Mouse (Mus musculus): ENCODE measurements around the gene Csdc2.
A peak's percentile ranks its signal among the peaks of the same experiment; 100 is the strongest.

Gene Csdc2

DNA sequence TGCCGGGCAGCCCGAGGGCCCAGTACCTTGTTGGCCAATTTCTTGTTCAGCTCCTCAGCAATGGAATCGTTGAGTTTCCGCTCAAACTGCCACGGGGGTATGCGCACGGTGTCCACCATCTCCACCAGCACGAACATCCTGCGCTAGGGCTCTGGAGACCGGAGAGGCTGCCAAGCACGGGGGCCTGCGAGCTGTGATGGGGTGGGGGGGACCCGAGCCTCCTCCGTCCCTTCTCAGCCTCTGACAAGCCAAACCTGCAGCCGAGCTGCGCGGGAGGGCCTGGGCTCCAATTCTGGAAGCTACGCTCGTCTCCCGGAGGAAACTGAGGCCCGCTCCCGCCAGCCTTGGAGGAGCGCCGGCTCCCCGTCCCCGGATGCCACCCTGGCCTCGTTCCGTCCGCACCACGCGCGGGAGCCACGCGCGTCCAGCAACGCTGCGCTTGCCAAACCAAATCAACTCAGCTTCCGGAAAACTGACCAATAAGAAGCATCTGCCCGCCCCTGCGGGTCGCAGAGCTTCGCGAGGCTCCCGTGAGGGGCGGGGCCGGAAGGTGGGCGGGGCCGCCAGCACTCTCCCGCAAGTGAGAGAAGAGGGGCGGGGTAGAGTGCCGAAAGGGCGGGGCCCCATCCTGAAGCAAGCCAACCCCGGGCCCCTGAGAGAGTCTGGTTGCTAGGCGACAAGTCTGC is 10.7 kb upstream of the Csdc2 start, which contains the start of gene Polr3h:
TSS of gene Polr3h (minus strand) at position 481 of the 686 bp plus-strand sequence.
- DNase-seq = peak; percentile 92

DNA sequence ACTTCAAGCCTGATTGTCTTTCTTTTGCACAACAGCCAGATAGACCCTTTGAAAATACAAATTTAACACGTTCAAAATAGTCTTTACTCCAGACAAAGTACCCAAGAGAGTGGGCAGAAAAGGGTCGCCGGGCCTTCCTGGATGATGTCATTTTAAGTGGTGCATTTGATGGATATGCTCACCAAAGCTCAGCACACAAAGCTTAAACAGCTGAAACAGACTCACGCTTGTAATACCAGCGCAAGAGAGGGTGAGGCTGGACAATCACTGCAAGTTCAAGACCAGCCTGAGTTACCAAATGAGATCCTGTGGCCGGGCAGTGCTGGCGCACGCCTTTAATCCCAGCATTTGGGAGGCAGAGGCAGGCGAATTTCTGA is 10.1 kb upstream of the Csdc2 start:
- no peak for DNase-seq

DNA sequence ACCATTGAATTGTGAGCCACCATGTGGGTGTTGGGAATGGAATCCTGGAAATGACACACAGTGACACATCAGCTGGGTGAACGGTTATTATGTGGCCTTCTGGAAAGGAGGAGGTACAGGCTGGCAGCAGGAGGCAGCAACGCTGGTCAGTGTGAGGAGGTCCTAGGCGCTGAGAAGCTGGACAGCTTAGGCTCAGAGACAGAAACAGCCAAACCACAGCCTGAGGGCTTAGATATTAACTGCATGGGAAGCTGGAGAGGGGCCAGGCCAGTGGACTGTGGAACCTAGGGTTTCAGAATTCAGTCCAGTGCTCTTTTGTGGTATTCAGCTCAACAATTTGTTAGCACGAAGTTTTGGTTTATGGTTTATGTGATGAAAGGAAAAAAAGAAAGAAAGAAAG is 8.8 kb upstream of the Csdc2 start:
- no peak for DNase-seq

DNA sequence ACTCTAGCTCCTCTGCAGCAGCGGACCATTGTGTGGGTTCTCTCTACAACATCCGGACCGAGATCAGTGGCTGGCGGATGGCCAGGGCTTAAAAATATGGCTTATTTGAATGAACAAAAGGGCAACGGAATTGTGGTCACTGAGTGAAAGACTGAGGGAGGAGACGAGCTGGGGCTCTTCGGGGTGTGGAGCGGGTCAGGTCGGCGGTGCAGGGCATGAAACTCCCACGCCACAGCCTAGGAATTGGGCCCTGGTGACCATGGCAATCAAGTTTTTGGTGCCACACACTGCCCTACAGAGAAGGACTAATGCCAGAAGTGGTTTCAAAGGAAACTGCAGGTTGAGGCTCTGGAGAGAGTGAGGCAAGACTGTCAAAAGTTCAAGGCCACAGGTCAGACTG is 8.3 kb upstream of the Csdc2 start:
- no peak for DNase-seq

DNA sequence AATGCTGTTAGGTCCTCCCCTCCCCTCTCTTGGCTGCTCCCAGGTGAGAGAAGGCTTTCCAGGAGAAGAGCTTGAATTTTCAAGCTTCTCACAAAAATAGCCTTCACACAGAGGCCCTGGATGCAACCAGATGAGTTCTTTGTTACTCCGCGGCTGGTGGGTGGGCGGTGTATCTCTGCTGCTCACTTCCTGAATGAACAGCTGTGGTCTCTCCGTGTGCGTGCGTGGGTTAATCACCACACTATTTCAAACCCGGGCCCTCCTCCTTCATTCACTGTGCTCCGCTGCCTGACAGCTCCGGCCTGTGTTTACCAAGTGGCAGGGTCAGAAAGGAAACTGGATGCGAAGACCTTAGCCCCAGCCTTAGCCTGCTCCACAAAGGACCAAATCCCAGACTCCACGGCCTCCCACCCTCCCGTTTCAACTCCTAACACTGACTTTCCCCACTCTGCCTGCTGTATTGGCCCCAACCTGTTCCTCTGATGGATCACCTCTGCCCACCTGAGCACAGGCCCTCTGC is 3.5 kb upstream of the Csdc2 start:
- peak; percentile 64 for DNase-seq

DNA sequence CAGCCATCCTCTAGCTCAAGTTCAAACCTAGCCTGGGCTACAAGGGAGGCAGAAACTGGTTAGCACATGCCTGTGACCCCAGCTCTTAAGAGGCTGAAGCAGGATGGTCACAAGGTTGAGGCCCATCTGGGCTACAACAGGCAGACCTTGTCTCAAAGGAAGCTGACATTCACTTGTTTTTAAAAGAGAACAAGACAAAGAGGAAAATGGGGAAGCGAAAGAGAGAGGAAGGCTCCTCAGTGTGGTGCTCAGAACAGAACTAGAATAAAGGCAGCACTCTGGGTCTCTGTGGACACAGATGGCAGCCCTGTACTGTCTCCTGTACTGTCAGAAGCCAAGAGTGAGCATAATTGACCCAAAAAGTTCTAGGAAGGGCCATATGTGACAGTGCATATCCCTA is 2.6 kb upstream of the Csdc2 start:
- DNase-seq = no peak

DNA sequence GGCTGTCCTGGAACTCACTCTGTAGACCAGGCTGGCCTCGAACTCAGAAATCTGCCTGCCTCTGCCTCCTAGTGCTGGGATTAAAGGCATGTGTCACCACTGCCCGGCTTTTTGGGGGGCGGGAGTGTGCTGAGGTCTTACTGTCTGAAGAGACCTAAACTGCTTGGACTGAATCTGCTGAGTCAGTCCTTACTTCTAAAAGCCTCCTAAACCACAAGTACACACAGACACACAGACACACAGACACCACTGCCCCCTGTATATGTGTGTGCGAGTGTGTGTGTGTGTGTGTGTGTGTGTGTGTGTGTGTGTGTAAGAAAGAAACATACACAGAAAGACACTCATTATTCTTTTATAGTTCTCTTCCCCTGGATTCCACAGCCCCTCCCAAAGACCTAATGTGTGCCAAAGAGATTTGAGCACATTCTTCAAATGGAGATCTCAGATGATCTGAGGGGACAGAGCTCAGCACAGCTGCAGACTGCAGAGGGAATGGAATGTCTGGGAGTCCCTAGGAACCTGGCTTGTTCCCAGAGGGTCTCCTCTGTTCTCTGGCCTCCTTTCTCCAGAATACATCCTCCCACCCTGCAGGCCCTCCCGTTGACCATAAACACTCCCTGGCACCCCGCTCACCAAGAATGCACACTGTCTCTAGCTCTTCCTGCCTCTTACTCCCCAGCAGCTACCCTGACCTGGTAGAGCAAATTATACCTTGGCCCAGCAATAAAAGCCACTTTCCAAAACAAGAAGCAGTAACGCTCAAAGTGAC is 506 bp upstream of the Csdc2 start:
- DNase-seq = no peak

DNA sequence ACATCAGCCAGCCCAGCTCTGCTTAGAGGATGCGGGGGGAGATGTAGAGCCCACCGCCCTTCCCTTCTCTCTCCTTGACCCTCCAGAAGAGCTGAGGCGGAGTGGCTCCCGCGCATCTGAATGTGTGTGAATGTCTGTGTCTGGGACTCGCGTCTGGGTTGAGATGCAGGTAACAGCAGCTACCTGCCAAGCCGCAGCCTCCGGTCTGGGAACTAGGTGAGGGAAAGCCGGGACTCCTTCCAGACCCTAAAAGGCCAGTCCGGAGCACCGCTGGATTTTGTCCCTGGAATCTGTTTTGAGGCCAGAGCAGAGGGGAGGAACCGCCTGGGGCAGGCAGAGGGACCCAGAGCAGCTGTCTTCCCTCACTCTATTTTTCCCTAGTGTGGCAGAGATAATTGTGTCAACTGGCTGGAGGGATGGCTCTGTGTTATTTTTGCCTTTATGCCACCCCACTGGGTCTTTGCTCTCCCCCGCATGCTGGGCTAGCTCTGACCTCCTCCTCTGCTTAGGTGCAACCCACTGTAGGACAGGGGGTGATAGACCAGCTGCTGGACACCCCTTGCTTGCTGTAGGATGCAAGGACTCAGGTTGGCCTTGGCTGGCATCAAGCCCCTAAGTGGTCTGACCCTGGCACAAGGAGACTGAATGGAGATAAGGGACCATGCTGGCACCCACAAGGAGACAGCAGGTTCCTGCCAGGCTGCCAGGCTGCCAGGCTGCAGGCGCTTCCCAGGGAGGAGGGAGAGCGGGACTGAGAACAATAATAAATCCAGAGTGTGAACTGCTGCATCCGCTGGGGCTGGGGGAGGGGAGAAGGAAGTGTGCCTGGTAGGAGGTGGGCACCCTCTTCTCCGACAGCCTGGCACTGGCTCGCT is 776 bp downstream of the Csdc2 start:
- DNase-seq = peak; percentile 71

DNA sequence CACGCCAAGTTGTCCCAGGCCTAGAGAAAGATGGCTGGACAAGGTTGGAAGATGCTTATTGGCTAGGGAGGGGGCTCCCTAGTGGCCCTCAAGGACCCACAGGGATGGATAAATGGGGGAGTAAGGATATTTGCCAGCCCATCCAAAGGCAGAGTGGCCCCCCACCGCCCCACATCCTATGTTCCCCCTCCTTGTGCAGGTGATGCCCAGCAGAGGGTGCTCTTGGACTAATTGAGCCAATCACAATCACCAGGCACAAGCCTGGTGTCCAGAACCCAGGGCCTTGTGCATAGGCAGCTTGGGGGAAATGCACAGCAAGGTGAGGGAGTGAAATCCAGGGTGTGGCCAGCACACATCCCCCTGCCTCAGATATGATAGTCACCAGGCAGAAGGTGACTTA is 1.7 kb downstream of the Csdc2 start:
- DNase-seq = no peak

DNA sequence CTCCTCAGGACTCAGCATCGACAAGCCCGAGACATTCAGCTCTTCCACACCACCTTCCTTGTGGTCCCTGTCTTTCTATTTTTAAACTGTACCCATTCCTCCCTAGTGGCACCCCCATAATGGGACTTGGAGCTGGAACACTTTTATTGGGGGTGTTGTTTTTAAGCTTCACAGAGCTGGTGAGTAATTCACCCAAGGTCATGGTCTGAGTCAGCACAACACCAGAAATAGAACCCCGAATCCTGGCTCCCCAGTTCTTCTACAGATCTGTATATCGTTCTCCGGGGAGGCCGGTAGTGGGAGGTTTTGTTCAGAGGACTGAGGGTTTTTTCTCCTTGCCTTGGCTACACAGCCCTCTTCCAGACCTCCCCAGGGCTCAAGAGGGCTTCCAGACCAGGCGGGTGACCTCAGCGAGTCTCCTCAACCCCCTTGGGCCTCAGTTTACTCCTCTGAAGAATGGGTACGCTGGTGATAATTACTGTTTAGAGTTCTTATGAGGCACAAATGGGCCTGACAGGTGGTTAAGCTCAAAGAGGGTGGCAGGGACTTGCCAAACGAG is 2.7 kb downstream of the Csdc2 start:
- DNase-seq = no peak

DNA sequence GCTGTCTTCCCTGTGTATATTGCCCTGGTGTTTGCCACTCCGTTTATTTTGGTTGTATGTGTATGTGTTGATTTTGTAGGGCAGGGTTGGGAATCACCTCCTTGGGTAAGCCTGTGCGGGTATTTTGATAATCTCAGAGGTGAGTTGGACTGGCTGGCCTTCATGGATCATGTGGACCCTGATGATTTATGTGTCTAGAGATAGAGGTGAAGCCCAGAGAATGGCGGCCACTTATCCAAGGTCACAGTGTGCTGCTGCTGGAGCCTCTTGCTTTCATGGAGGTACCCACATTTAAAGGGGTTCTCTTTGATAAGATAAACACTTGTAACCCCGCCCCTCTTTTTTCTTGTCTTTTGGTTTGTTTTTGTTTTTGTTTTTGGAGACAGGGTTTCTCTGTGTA is 3.2 kb downstream of the Csdc2 start:
- DNase-seq = no peak

DNA sequence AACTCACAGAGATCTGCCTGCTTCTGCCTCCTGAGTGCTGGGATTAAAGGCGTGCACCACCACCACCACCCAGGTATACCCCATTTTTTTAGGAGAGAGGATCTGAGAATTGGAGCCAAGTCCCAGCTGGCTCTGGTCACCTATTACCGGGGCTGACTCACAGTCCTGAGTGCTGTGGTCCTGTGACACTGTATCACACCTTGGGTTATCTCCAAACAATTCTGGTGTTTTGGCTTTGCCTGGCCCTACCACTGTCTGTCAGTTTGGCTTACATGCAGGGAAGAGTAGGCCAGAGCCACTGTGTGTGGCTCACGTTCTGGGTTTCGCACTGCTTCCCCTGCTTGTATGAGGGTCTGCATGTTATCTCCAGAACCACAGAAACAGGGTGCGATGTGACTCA is 3.7 kb downstream of the Csdc2 start:
- no peak for DNase-seq

DNA sequence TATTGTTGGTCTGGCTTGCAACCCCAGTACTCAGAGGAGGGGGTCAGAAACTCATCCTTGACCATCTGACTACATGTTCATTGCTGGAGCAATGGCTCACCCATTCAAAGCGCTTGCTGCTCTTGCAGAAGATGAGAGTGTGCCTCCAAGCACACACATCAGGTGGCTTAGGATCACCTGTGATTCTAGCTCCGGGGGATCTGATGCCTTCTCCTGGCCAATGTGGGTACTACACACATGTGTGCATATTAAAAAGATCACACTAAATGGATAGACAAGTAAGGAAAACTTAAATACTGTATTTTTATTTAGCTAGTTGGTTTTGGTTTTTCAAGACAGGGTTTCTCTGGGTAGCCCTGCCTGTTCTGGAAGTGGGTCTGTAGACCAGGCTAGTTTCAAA is 4.5 kb downstream of the Csdc2 start:
- DNase-seq = no peak

DNA sequence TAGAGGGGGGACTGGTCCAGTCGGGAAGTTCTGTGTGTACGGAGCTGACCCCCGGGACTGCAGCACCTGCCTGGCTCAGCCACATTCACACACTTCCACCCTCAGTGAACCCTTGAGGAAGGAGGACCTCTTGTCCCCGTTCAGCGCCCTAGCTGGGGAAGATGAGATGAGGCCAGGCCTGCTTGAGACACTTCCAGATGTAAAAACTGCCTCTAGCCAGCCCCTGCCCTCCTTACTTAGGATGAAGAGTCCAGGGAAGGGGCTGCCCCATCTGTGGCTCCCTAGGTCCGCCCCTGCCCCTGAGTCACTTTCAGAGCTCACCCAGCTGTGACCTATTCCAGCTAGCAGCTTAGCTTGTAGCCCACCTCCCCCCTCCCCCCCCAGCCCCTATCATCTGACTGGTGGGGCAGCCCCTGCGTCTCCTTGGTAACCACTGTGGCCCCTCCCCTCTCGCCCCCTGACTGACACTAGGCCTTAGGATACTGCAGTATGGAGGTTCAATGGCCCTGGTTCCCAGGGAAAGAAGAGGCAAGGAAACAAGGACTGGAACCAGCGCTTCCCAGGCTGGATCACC is 6.7 kb downstream of the Csdc2 start:
- no peak for DNase-seq

DNA sequence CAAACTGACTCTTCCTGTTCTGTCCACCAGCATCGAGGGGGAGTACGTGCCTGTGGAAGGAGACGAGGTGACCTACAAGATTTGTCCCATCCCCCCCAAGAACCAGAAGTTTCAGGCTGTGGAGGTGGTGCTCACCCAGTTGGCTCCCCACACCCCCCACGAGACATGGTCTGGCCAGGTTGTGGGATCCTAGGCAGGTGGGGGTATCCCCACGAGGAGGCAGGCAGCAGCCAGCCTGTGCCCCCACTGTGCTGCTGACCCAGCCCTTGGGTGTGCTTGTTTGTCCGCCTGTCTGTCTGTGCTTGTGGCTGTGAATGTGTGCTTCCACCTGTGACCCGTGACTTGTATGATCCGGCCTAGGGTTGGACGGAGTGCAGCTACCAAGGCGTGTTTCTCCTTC is 12.5 kb downstream of the Csdc2 start:
- no peak for DNase-seq

DNA sequence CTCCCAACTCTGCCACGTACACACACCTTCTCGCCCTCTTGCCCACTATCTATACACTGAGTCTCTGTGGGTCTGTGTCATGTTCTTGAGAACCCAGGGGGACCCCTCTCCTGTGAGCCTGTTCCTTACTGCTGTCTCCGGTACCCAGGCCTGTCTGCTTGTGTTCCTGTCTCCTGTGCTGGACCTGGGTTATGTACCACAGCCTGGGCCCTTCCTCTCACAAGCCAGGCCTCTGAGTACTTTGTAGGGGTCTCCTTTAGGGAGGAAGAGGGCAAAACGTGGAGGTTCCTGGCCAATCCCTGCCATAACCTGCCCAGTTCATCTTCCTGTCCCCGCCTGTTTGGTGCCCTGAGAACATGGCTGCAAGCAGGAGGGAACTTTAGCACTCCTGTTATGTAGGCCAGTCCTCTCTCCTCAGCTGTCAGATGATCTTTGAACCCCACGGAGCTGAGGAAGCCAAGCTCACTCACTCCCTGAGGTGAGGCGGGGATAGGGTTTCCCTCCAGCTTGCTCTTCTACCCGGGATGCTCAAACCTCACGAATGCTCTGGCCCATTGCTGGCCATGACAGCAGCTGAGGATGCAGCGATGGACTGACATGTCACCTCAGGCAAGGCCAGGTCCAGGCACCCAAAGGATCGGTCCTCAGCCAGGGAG is 13.0 kb downstream of the Csdc2 start:
- no peak for DNase-seq

DNA sequence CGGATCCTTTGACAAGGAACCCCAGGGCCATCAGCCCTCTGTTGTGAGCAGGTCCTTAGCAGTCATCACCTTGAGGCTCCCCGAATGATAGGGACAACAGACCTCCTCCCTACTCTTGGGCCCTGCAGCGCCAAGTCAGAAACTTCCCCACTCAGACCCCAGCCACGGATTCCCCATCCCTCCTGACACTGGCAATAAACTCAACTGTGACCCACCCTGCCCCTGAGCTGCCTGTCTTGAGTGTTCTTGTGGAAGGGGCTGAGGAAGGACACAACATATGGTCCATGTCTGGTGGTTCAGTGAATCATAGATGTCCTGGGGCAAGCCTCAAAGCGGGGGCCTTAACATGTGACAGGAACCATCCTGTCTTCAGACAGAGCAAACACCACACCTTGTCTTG is 14.2 kb downstream of the Csdc2 start:
- DNase-seq = no peak

DNA sequence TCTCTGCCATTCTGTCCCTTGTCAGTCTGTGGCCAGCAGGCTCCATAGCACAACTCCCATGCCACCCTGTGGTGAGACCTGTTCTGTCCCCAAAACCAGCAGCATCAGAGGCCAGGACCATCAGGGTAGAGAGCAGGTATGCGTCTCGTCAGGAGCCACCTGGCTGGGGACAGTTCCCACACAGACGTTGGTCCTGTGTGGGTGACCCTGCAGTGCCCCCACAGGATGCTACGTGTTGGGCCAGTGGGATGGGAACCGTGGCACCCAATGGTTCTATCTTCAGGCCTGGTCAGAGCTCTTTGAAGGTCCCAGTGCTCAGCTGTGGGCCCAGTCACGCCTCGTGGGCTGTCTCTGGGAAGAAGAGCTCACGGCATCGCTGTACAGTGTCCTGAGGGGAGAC is 14.6 kb downstream of the Csdc2 start:
- DNase-seq = no peak

DNA sequence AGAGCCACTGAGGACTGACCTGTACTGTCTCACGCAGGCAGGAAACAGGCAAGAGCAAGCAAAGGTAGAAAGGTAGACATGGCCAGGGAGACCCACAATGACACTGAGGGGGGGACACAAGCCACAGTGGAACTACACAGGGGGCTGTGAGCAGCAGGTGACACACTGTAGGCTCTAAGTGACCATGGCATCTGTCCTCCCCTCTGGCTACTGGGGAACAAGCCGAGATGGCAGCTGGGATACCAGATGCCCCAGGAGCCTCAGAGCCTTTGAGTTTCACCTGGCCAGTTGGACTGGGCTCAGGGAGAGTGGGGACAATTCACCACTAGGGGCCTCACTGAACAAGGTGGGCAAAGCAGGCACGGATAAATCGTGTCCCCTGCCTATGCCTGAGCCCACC is 15.8 kb downstream of the Csdc2 start:
- DNase-seq = no peak

DNA sequence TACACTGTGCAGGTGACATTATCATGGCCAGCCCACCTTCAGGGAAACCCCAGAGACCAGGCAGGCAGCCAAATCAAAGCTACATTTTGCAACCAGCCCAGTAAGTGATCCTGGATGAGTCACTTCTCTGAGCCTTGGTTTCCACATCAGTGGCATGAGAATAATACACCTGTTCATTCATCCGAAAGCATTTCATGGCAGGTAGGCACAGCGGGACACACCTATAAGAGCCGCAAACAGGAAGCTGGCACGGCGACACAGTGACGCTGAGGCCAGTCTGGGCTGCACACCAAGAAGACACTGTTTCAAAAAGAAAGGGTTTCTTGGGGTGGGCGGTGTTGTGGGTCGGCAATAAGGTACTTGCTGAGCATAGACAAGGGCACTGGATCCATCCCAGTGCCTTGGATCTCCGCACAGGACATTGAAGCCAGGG is 17.6 kb downstream of the Csdc2 start:
- DNase-seq = no peak

DNA sequence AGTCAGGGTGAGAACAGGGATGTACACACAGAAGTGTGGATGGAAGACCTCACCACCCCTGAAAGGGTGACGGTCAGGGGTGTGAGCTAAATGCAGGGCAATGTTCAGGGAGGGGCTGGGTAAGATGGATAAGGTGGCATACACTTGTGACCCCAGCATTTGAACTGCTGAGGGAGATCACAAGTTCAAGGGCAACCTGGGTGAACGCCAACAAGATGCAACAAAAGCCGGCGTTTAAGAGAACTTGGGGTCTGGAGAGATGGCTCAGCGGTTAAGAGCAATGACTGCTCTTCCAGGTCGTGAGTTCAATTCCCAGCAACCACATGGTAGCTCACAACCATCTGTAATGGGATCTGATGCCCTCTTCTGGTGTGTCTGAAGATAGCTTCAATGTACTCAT is 18.2 kb downstream of the Csdc2 start:
- DNase-seq = no peak

DNA sequence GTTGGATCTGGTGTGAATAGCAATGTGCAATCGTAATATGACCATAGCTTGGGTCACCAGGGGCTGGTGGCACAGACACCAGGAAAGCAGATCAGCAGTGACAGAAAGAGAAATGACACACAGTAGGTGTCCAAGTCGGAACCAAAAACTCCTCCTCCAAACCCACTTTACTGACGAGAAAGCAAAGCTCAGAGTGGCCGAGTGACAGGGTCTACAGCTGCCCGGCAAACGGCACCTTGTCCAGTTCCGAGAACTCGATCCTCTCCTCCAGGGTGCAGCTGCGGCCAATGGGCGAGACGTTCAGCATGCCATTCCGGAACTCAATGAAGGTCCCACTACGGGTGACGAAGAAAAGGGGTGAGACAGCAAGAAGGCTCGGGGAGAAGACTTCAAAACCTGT is 18.9 kb downstream of the Csdc2 start:
- no peak for DNase-seq

Data from right cerebral cortex, postnatal 25 days (tissue).